In the genomic region with DNA sequence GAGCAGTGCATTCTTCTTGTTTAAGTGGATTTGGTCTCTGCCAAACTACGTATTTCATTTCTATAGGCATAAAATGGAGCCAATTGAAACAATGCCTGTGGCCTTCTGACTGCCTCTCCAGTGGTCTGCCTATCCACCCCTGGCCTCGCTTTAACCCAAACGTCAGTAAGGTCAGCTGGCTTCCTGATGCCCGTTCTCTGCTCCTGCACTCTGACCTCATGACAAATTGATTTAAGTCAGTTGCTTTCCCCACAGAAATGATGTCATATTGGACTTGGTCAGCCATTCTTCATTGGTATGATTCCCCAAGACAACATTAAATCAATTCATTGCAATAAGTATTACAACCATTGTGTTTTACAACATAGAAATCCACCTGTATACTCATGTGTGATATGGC, we compare ENCODE assay signal across 21 mouse cellular contexts.
DNase-seq lines count a peak whose midpoint lies in the region; ATAC-seq lines count a peak whose summit lies in the region.
"Had no signal": no experiment of that assay in that cellular context is flagged by ENCODE, and none has a peak within 500 bp of the region (broad histone marks: within the 10 kb centered on the region; RNA-seq: fewer than 3 reads in every experiment).

No protein-coding gene starts in this region.

- no peaks in the 10 kb centered on the region for H3K9me3 ChIP-seq in heart, embryonic 11.5 days (replicated peaks; ENCODE audit: control insufficient read depth, low read length)
- H3K9me3 ChIP-seq in kidney, embryonic 16.5 days (ENCODE audit: low read length) = no peaks in the 10 kb centered on the region
- H3K9me3 ChIP-seq: embryonic facial prominence, embryonic 13.5 days; forebrain, embryonic 13.5 days; heart, embryonic 10.5 days; limb, embryonic 13.5 days; midbrain, embryonic 15.5 days had no signal

- peak; percentile 55 for DNase-seq in heart, adult 11 months
- no peak for DNase-seq in kidney, adult 18-20 months
- peak; percentile 83 for DNase-seq in embryo, embryonic 10 days (ENCODE audit: low spot score)
- DNase-seq in kidney, postnatal 10 days = peak; percentile 30
- no peak for DNase-seq in frontal cortex, postnatal 10 days (ENCODE audit: low spot score in 2 of 2)
- DNase-seq: adrenal gland, postnatal 36 days; cerebellum, adult 9-10 months; gastrocnemius, adult 2 months; lung, embryonic 14.5 days; right cerebral cortex, postnatal 14 days had no signal

- WGBS in heart, embryonic 11.5 days (ENCODE audit: insufficient replicate concordance) = 59% methylated on average over 4 of the region's 4 CpGs
- WGBS in kidney, embryonic 16.5 days = 29% methylated on average over 4 of the region's 4 CpGs

- no peaks in the 10 kb centered on the region for H3K36me3 ChIP-seq in heart, embryonic 11.5 days (ENCODE audit: control insufficient read depth, insufficient read depth, low read length)
- H3K36me3 ChIP-seq in kidney, embryonic 16.5 days (ENCODE audit: insufficient read depth, low read length) = no peaks in the 10 kb centered on the region
- H3K36me3 ChIP-seq: embryonic facial prominence, embryonic 13.5 days; heart, embryonic 10.5 days; limb, embryonic 13.5 days; midbrain, embryonic 15.5 days had no signal

- H3K4me2 ChIP-seq in heart, embryonic 11.5 days = no peak overlapping the region
- H3K4me2 ChIP-seq in kidney, embryonic 16.5 days (replicated peaks; ENCODE audit: low read depth, low read length) = no peak overlapping the region
- H3K4me2 ChIP-seq: embryonic facial prominence, embryonic 13.5 days; forebrain, embryonic 13.5 days; limb, embryonic 13.5 days; lung, embryonic 14.5 days; midbrain, embryonic 15.5 days had no signal

- no peaks in the 10 kb centered on the region for H3K27me3 ChIP-seq in heart, embryonic 11.5 days (ENCODE audit: control insufficient read depth, insufficient read depth, low read length)
- H3K27me3 ChIP-seq in kidney, embryonic 16.5 days (ENCODE audit: insufficient read depth, low read length) = no peaks in the 10 kb centered on the region
- H3K27me3 ChIP-seq: embryonic facial prominence, embryonic 13.5 days; forebrain, embryonic 13.5 days; limb, embryonic 13.5 days; midbrain, embryonic 15.5 days had no signal

- H3K9ac ChIP-seq in heart, embryonic 11.5 days (ENCODE audit: low read depth, low read length) = no peak overlapping the region
- H3K9ac ChIP-seq in kidney, embryonic 16.5 days (replicated peaks; ENCODE audit: low read length) = no peak overlapping the region
- H3K9ac ChIP-seq: embryonic facial prominence, embryonic 13.5 days; forebrain, embryonic 13.5 days; limb, embryonic 13.5 days; liver, embryonic 14.5 days; lung, embryonic 14.5 days; midbrain, embryonic 15.5 days had no signal

- H3K4me3 ChIP-seq in heart, embryonic 11.5 days (ENCODE audit: low read depth, low read length) = no peak overlapping the region
- H3K4me3 ChIP-seq in kidney, embryonic 16.5 days (ENCODE audit: low read length) = no peak overlapping the region
- H3K4me3 ChIP-seq: embryonic facial prominence, embryonic 13.5 days; erythroblast, embryonic 14.5 days; forebrain, embryonic 13.5 days; gastrocnemius, adult 2 months; heart, embryonic 10.5 days; limb, embryonic 13.5 days; midbrain, embryonic 15.5 days had no signal

- no peak for ATAC-seq in heart, embryonic 11.5 days (replicated peaks; ENCODE audit: insufficient number of reproducible peaks, low FRiP score, low TSS enrichment)
- peak; percentile 55; the same call in 1 of the 2 replicates for ATAC-seq in kidney, embryonic 16.5 days (ENCODE audit: low FRiP score, low TSS enrichment)
- no peak for ATAC-seq in erythroid progenitor cell, adult 5-6 weeks (replicated peaks; ENCODE audit: low FRiP score, poor library complexity, severe bottlenecking)
- ATAC-seq: forebrain, embryonic 13.5 days had no signal

- no peak overlapping the region for H3K27ac ChIP-seq in heart, embryonic 11.5 days (ENCODE audit: low read depth, low read length)
- no peak overlapping the region for H3K27ac ChIP-seq in kidney, embryonic 16.5 days (ENCODE audit: low read length)
- H3K27ac ChIP-seq: embryonic facial prominence, embryonic 13.5 days; forebrain, embryonic 13.5 days; gastrocnemius, adult 2 months; heart, embryonic 10.5 days; limb, embryonic 13.5 days; liver, embryonic 14.5 days; midbrain, embryonic 15.5 days; stomach, postnatal 0 days had no signal

- H3K4me1 ChIP-seq in heart, embryonic 11.5 days (ENCODE audit: control insufficient read depth, insufficient read depth, low read length) = no peaks in the 10 kb centered on the region
- H3K4me1 ChIP-seq in kidney, embryonic 16.5 days (ENCODE audit: insufficient read depth, low read length) = peaks cover 19% of the 10 kb centered on the region

Comparison
In these comparisons a context has a peak if more than half of its experiments do, and no peak if none do; other contexts are left out.
1. DNase-seq: peak in heart, adult 11 months (single experiment), embryo, embryonic 10 days (single experiment) and kidney, postnatal 10 days (single experiment); none in kidney, adult 18-20 months (single experiment) and frontal cortex, postnatal 10 days (0 of 2).